Mouse (Mus musculus): ENCODE measurements around the gene Chrnb1. TPM values are rescaled to one million over a fixed set of nuclear protein-coding genes. Genes with fewer than 3 reads are reported as not detected.

The Chrnb1 gene
- polyA plus RNA-seq, 1 experiment from 2014 or later, result 3.9 TPM

DNA sequence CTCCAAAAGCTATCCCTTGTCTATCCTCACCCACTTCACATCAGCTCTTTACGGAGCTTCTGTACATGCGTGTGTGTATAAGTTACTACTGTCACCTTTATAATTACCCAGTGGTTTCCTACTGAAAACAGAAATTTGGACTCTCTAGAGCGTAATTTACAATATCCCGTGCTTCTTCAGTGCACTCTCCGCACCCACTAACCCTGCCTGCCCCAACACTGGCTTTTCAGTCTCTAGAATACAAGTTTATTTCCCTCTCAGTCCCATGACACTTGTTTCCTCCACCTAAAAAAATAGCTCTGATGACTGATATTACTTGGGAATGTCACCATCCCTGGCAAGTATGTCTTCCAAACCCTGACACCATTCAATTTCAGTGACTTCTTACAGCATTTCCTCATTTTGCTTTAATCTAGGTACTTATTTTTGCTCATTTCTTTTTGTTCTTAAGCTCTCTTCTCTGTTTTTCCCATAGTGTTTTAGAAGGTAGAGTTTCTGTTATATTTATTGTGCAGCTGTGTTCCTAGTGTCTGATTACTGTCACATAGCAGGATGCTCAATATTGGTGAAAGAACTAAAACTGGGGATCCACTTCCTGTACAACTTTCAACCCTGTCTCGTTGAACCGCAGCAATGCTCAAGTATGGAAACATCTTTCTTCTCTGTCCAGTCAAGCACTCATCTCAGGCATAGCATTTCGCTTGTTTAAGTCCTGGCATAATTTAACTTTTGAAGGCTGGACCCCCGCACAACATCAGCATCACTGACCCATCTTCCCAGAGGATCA is 38.2 kb downstream of the Chrnb1 start:
- no peaks in the 10 kb centered on the region for H3K27me3 ChIP-seq (replicated peaks; ENCODE audit: control insufficient read depth, insufficient read depth, low read length)
- H3K4me1 ChIP-seq (ENCODE audit: control insufficient read depth, insufficient read depth, low read length), result peaks cover 38% of the 10 kb centered on the region
- H3K9ac ChIP-seq (ENCODE audit: low read depth, low read length), result peak overlapping the region; percentile 75
- 41% methylated on average over 9 of the region's 9 CpGs for WGBS
- H3K27ac ChIP-seq (ENCODE audit: low read length), result peak overlapping the region; percentile 98
- H3K9me3 ChIP-seq (ENCODE audit: control insufficient read depth, low read length), result no peaks in the 10 kb centered on the region
- peak overlapping the region; percentile 58 for H3K4me3 ChIP-seq (ENCODE audit: low read length)
- peak overlapping the region; percentile 63 for H3K4me2 ChIP-seq (ENCODE audit: low read depth, low read length)
- H3K36me3 ChIP-seq (ENCODE audit: control insufficient read depth, insufficient read depth, low read length), result no peaks in the 10 kb centered on the region
- ATAC-seq, result no peak

DNA sequence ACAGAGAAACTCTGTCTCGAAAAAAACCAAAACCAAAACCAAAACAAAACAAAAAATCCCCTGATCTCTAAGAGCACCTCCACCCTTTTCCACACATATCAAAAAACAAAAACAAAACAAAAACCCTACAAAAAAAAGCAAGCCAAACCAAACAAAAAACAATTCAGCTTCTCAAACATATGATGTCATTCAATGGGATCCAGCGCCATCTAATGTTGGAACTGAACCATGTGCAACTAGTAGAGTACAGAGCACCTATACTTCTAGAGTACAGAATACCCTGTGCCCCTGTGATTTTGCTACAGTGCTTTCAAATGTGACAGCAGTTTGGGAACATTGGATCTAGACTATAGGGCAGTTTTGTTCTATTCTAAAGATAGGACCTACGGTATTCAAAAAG is 41.0 kb downstream of the Chrnb1 start:
- no peaks in the 10 kb centered on the region for H3K36me3 ChIP-seq (ENCODE audit: control insufficient read depth, insufficient read depth, low read length)
- no peaks in the 10 kb centered on the region for H3K27me3 ChIP-seq (replicated peaks; ENCODE audit: control insufficient read depth, insufficient read depth, low read length)
- no peaks in the 10 kb centered on the region for H3K9me3 ChIP-seq (ENCODE audit: control insufficient read depth, low read length)
- no peak overlapping the region for H3K4me3 ChIP-seq (ENCODE audit: low read length)
- ATAC-seq, result no peak
- no peak overlapping the region for H3K4me2 ChIP-seq (ENCODE audit: low read depth, low read length)
- no peak overlapping the region for H3K9ac ChIP-seq (ENCODE audit: low read depth, low read length)
- no peak overlapping the region for H3K27ac ChIP-seq (ENCODE audit: low read length)
- H3K4me1 ChIP-seq (ENCODE audit: control insufficient read depth, insufficient read depth, low read length), result peaks cover 33% of the 10 kb centered on the region
- WGBS, result 53% methylated on average over 3 of the region's 3 CpGs

DNA sequence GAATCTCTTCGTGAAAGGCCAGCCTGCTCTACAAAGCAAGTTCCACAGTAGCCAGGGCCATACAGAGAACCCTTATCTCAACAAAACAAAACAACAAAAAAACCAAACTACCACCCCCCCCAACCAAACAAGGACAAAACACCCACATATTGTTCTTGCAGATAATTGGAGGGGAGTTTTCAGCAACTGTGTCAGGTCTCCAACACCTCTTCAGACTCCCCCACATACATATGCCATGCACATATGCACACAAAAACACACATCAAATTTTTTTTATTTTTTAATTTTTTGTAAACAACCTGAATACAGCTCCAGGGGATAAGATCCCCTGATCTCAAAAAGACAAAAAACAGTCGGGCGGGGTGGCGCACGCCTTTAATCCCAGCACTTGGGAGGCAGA is 41.5 kb downstream of the Chrnb1 start:
- H3K9me3 ChIP-seq (ENCODE audit: control insufficient read depth, low read length), result no peaks in the 10 kb centered on the region
- no peak overlapping the region for H3K4me3 ChIP-seq (ENCODE audit: low read length)
- WGBS, result 86% methylated on average over 5 of the region's 5 CpGs
- H3K9ac ChIP-seq (ENCODE audit: low read depth, low read length), result no peak overlapping the region
- H3K27ac ChIP-seq (ENCODE audit: low read length), result no peak overlapping the region
- ATAC-seq, result no peak
- H3K27me3 ChIP-seq (replicated peaks; ENCODE audit: control insufficient read depth, insufficient read depth, low read length), result no peaks in the 10 kb centered on the region
- H3K36me3 ChIP-seq (ENCODE audit: control insufficient read depth, insufficient read depth, low read length), result no peaks in the 10 kb centered on the region
- peaks cover 30% of the 10 kb centered on the region for H3K4me1 ChIP-seq (ENCODE audit: control insufficient read depth, insufficient read depth, low read length)
- no peak overlapping the region for H3K4me2 ChIP-seq (ENCODE audit: low read depth, low read length)

DNA sequence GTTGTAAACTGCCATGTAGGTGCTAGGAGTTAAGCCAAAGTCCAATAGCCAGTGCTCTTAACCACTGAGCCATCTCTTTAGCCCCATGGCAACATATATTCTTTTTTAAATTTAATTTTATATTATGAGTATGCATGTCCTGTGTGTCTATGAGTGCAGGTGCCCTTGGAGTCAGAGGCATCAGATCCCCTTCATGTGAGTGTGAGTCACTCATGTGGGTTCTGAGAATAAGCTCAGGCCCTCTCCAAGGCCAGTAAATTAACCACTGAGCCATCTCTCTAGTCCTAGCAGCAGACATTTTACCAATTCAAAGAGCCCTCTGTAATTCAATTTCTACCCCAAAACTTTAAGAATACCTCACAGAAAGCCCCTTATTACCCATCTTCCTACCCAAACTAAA is 43.1 kb downstream of the Chrnb1 start:
- Histone ChIP-seq H3K4me3 (ENCODE audit: low read length) (no peak overlapping the region), H3K4me2 (ENCODE audit: low read depth, low read length) (no peak overlapping the region), H3K9me3 (ENCODE audit: control insufficient read depth, low read length) (no peaks in the 10 kb centered on the region), H3K36me3 (ENCODE audit: control insufficient read depth, insufficient read depth, low read length) (no peaks in the 10 kb centered on the region), H3K27ac (ENCODE audit: low read length) (no peak overlapping the region), H3K27me3 (replicated peaks; ENCODE audit: control insufficient read depth, insufficient read depth, low read length) (no peaks in the 10 kb centered on the region), H3K9ac (ENCODE audit: low read depth, low read length) (no peak overlapping the region), H3K4me1 (ENCODE audit: control insufficient read depth, insufficient read depth, low read length) (peaks cover 30% of the 10 kb centered on the region)
- no peak for ATAC-seq

DNA sequence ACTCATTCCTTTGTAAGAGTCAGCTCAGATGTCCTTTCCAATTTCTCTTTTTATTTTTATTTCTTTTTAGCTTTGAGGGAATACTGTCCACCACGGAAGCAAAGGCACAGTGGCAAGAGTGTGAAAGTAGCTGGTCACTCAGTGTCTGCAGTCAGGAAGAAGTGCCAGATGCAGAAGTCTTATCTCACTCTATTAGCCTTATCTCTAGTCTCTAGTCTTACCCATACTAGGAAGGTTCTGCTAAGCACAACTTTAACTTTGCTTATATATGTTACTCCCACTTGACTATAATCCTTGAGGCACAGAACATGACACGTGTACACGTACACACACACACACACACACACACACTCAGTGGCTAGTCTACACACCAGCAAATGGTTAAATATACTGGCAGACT is 44.1 kb downstream of the Chrnb1 start:
- Histone ChIP-seq H3K27me3 (replicated peaks; ENCODE audit: control insufficient read depth, insufficient read depth, low read length) (no peaks in the 10 kb centered on the region), H3K4me3 (ENCODE audit: low read length) (no peak overlapping the region), H3K9ac (ENCODE audit: low read depth, low read length) (no peak overlapping the region), H3K4me1 (ENCODE audit: control insufficient read depth, insufficient read depth, low read length) (peaks cover 24% of the 10 kb centered on the region), H3K36me3 (ENCODE audit: control insufficient read depth, insufficient read depth, low read length) (no peaks in the 10 kb centered on the region), H3K27ac (ENCODE audit: low read length) (no peak overlapping the region), H3K9me3 (ENCODE audit: control insufficient read depth, low read length) (no peaks in the 10 kb centered on the region), H3K4me2 (ENCODE audit: low read depth, low read length) (no peak overlapping the region)
- 66% methylated on average over 3 of the region's 3 CpGs for WGBS
- 0 out of 2 replicates have a peak, but pooled peaks have one; percentile 16 for ATAC-seq

Other genes starting within 250 kb of the Chrnb1 start
- 0.93 and 1.0 TPM in 2 replicates for gene Dnah2, start 246.8 kb downstream of the Chrnb1 start, polyA plus RNA-seq (2015; fragmentation: Nextera tagmentation; extraction: Ambion mirVana)
- 6.3 and 6.8 TPM in 2 replicates for gene Efnb3, start 235.7 kb downstream of the Chrnb1 start, polyA plus RNA-seq (2015; fragmentation: Nextera tagmentation; extraction: Ambion mirVana)
- 24.5 and 26.6 TPM in 2 replicates for gene Wrap53, start 215.7 kb downstream of the Chrnb1 start, polyA plus RNA-seq (2015; fragmentation: Nextera tagmentation; extraction: Ambion mirVana)
- 132 and 148 TPM in 2 replicates for gene Trp53, start 215.6 kb downstream of the Chrnb1 start, polyA plus RNA-seq (2015; fragmentation: Nextera tagmentation; extraction: Ambion mirVana)
- gene Atp1b2, start 190.0 kb downstream of the Chrnb1 start, polyA plus RNA-seq (2015; fragmentation: Nextera tagmentation; extraction: Ambion mirVana), result 6.6 and 6.8 TPM in 2 replicates
- 0.10 and 0.72 TPM in 2 replicates for gene Shbg, start 178.0 kb downstream of the Chrnb1 start, polyA plus RNA-seq (2015; fragmentation: Nextera tagmentation; extraction: Ambion mirVana)
- 15.4 and 18.1 TPM in 2 replicates for gene Sat2, start 173.9 kb downstream of the Chrnb1 start, polyA plus RNA-seq (2015; fragmentation: Nextera tagmentation; extraction: Ambion mirVana)
- 12.1 and 12.6 TPM in 2 replicates for gene Fxr2, start 163.0 kb downstream of the Chrnb1 start, polyA plus RNA-seq (2015; fragmentation: Nextera tagmentation; extraction: Ambion mirVana)
- not detected in 2 replicates for gene Sox15, start 140.6 kb downstream of the Chrnb1 start, polyA plus RNA-seq (2015; fragmentation: Nextera tagmentation; extraction: Ambion mirVana)
- 68.3 and 69.9 TPM in 2 replicates for gene Mpdu1, start 133.3 kb downstream of the Chrnb1 start, polyA plus RNA-seq (2015; fragmentation: Nextera tagmentation; extraction: Ambion mirVana)
- 14.0 and 14.7 TPM in 2 replicates for gene Cd68, start 129.8 kb downstream of the Chrnb1 start, polyA plus RNA-seq (2015; fragmentation: Nextera tagmentation; extraction: Ambion mirVana)
- gene Eif4a1, start 123.5 kb downstream of the Chrnb1 start, polyA plus RNA-seq (2015; fragmentation: Nextera tagmentation; extraction: Ambion mirVana), result 524 and 563 TPM in 2 replicates
- gene Senp3, start 113.9 kb downstream of the Chrnb1 start, polyA plus RNA-seq (2015; fragmentation: Nextera tagmentation; extraction: Ambion mirVana), result 51.8 and 60.3 TPM in 2 replicates
- gene Tnfsf13, start 110.2 kb downstream of the Chrnb1 start, polyA plus RNA-seq (2015; fragmentation: Nextera tagmentation; extraction: Ambion mirVana), result 0.44 and 0.57 TPM in 2 replicates
- 6.0 and 6.3 TPM in 2 replicates for gene Tnfsf12, start 100.1 kb downstream of the Chrnb1 start, polyA plus RNA-seq (2015; fragmentation: Nextera tagmentation; extraction: Ambion mirVana)
- gene Tnfsfm13, start 99.8 kb downstream of the Chrnb1 start, polyA plus RNA-seq (2015; fragmentation: Nextera tagmentation; extraction: Ambion mirVana), result 3.0 and 3.3 TPM in 2 replicates
- gene Polr2a, start 37.3 kb downstream of the Chrnb1 start, polyA plus RNA-seq (2015; fragmentation: Nextera tagmentation; extraction: Ambion mirVana), result 14.8 and 16.8 TPM in 2 replicates
- 0.13 and 0.16 TPM in 2 replicates for gene Slc35g3, start 34.0 kb downstream of the Chrnb1 start, polyA plus RNA-seq (2015; fragmentation: Nextera tagmentation; extraction: Ambion mirVana)
- 2.3 and 2.4 TPM in 2 replicates for gene Zbtb4, start 30.0 kb downstream of the Chrnb1 start, polyA plus RNA-seq (2015; fragmentation: Nextera tagmentation; extraction: Ambion mirVana)
- gene Fgf11, start 5.9 kb upstream of the Chrnb1 start, polyA plus RNA-seq (2015; fragmentation: Nextera tagmentation; extraction: Ambion mirVana), result 1.3 and 1.4 TPM in 2 replicates
- 34.6 and 42.7 TPM in 2 replicates for gene Tmem102, start 9.7 kb upstream of the Chrnb1 start, polyA plus RNA-seq (2015; fragmentation: Nextera tagmentation; extraction: Ambion mirVana)
- not detected in 2 replicates for gene Gm39566, start 19.4 kb upstream of the Chrnb1 start, polyA plus RNA-seq (2015; fragmentation: Nextera tagmentation; extraction: Ambion mirVana)
- not detected in 2 replicates for gene Spem2, start 22.5 kb upstream of the Chrnb1 start, polyA plus RNA-seq (2015; fragmentation: Nextera tagmentation; extraction: Ambion mirVana)
- gene Spem1, start 26.2 kb upstream of the Chrnb1 start, polyA plus RNA-seq (2015; fragmentation: Nextera tagmentation; extraction: Ambion mirVana), result 0.22 TPM in 1 of 2 replicates, not detected in the other
- 3.4 and 4.1 TPM in 2 replicates for gene Nlgn2, start 41.8 kb upstream of the Chrnb1 start, polyA plus RNA-seq (2015; fragmentation: Nextera tagmentation; extraction: Ambion mirVana)
- gene Tmem256, start 42.6 kb upstream of the Chrnb1 start, polyA plus RNA-seq (2015; fragmentation: Nextera tagmentation; extraction: Ambion mirVana), result 470 and 476 TPM in 2 replicates
- 73.0 and 75.2 TPM in 2 replicates for gene Plscr3, start 50.4 kb upstream of the Chrnb1 start, polyA plus RNA-seq (2015; fragmentation: Nextera tagmentation; extraction: Ambion mirVana)
- gene Tnk1, start 62.8 kb upstream of the Chrnb1 start, polyA plus RNA-seq (2015; fragmentation: Nextera tagmentation; extraction: Ambion mirVana), result 20.5 and 23.5 TPM in 2 replicates
- not detected in 2 replicates for gene Tmem95, start 82.1 kb upstream of the Chrnb1 start, polyA plus RNA-seq (2015; fragmentation: Nextera tagmentation; extraction: Ambion mirVana)
- gene Kctd11, start 85.5 kb upstream of the Chrnb1 start, polyA plus RNA-seq (2015; fragmentation: Nextera tagmentation; extraction: Ambion mirVana), result 5.5 and 6.2 TPM in 2 replicates
- 4.2 and 5.2 TPM in 2 replicates for gene Acap1, start 99.6 kb upstream of the Chrnb1 start, polyA plus RNA-seq (2015; fragmentation: Nextera tagmentation; extraction: Ambion mirVana)
- 4.7 and 5.4 TPM in 2 replicates for gene 2810408A11Rik, start 105.0 kb upstream of the Chrnb1 start, polyA plus RNA-seq (2015; fragmentation: Nextera tagmentation; extraction: Ambion mirVana)
- 7.1 and 10.1 TPM in 2 replicates for gene Neurl4, start 105.1 kb upstream of the Chrnb1 start, polyA plus RNA-seq (2015; fragmentation: Nextera tagmentation; extraction: Ambion mirVana)
- gene Gps2, start 117.9 kb upstream of the Chrnb1 start, polyA plus RNA-seq (2015; fragmentation: Nextera tagmentation; extraction: Ambion mirVana), result 60.0 and 63.8 TPM in 2 replicates
- gene Eif5a, start 126.0 kb upstream of the Chrnb1 start, polyA plus RNA-seq (2015; fragmentation: Nextera tagmentation; extraction: Ambion mirVana), result 1,478 and 1,683 TPM in 2 replicates
- 1.3 and 2.1 TPM in 2 replicates for gene Ybx2, start 139.9 kb upstream of the Chrnb1 start, polyA plus RNA-seq (2015; fragmentation: Nextera tagmentation; extraction: Ambion mirVana)
- gene Slc2a4, start 152.2 kb upstream of the Chrnb1 start, polyA plus RNA-seq (2015; fragmentation: Nextera tagmentation; extraction: Ambion mirVana), result 21.5 and 22.6 TPM in 2 replicates
- gene Cldn7, start 168.8 kb upstream of the Chrnb1 start, polyA plus RNA-seq (2015; fragmentation: Nextera tagmentation; extraction: Ambion mirVana), result 1,377 and 1,415 TPM in 2 replicates
- gene Ctdnep1, start 185.2 kb upstream of the Chrnb1 start, polyA plus RNA-seq (2015; fragmentation: Nextera tagmentation; extraction: Ambion mirVana), result 20.7 and 20.9 TPM in 2 replicates
- gene Elp5, start 186.6 kb upstream of the Chrnb1 start, polyA plus RNA-seq (2015; fragmentation: Nextera tagmentation; extraction: Ambion mirVana), result 92.6 and 106 TPM in 2 replicates
- 639 and 679 TPM in 2 replicates for gene Gabarap, start 195.2 kb upstream of the Chrnb1 start, polyA plus RNA-seq (2015; fragmentation: Nextera tagmentation; extraction: Ambion mirVana)
- gene Phf23, start 199.8 kb upstream of the Chrnb1 start, polyA plus RNA-seq (2015; fragmentation: Nextera tagmentation; extraction: Ambion mirVana), result 49.7 and 53.1 TPM in 2 replicates
- 23.8 and 26.0 TPM in 2 replicates for gene Dvl2, start 204.7 kb upstream of the Chrnb1 start, polyA plus RNA-seq (2015; fragmentation: Nextera tagmentation; extraction: Ambion mirVana)
- 172 and 189 TPM in 2 replicates for gene Acadvl, start 219.5 kb upstream of the Chrnb1 start, polyA plus RNA-seq (2015; fragmentation: Nextera tagmentation; extraction: Ambion mirVana)
- 5.1 and 6.1 TPM in 2 replicates for gene Dlg4, start 221.0 kb upstream of the Chrnb1 start, polyA plus RNA-seq (2015; fragmentation: Nextera tagmentation; extraction: Ambion mirVana)

All from intestine, embryonic 16.5 days (tissue).